Mouse (Mus musculus) CD4-positive, CD25-positive, alpha-beta regulatory T cell, adult 9 weeks (primary cell): Measurements from ENCODE around the gene Zfp619. TPM values are rescaled to one million over a fixed set of nuclear protein-coding genes. Genes with fewer than 3 reads are reported as not detected.

Source experiments
- polyA plus RNA-seq: library from polyadenylated mRNA; unstranded; fragments of 100-300 nt; shearing (Covaris generic); gene quantifications from one replicate; pipeline ENCODE4 v1.2.1, GENCODE M21; 2017

Gene Zfp619
- 2.5 TPM for polyA plus RNA-seq

DNA sequence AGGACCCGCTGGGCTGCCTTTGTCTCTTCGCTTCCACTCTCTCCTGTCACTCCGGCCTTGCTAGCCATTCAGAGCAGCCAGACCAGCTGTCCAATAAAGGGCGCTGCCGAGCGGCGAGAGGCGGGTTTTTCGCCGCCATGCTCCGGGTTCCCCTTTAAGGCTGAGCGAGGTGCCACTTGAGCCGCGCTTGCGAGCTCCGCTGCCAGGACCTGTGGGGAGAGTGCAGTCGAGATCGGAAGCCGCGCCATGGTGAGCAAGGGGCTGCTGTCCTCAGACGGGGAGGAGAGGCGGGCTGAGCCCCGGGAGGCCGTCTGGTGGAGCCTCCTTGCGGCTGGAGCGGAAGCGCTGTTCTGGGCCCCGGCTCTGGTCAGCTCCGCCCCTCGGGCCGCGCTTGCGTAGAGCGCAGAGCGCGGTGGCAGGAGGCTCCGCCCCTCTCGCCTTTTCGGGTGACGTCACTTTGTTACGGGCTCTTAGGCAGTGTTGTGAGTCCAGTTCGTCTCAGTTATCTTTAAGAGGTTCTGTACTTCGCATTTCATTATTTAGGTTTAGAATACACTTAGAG, at the start of gene Zfp619:
Gene Zfp619 (plus strand): TSS at position 151 of the 562 bp plus-strand sequence.

Other genes starting within 250 kb of the Zfp619 start
- gene Gm5114, start 104.6 kb upstream of the Zfp619 start, polyA plus RNA-seq: not detected